17 mouse cellular contexts compared by ENCODE assay signal in the genomic region with DNA sequence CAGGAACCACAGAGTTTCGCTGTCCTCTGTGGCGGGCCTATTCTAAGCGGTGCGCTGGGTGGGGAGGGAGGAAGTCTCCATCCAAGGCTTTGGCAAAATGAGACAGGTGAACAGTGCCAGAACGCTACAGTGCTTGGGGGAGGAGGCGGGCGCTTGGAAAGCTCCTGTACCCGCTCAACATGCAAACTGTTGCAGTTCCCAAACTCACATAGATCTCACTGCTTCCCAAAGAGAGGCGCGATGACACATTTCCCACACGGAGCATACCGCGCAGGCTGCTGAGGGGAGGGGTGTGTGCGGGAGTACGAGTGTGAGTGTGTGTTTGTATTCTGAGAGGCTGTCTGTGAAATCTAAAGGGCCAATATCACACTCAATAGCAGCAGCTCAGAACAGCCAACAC.
DNase-seq lines count a peak whose midpoint lies in the region; ATAC-seq and TF ChIP-seq lines count a peak whose summit lies in the region.
"Had no signal": no experiment of that assay in that cellular context is flagged by ENCODE, and none has a peak within 500 bp of the region (broad histone marks: within the 10 kb centered on the region; RNA-seq: fewer than 3 reads in every experiment).

No protein-coding gene starts in this region.

- no peak for TF ChIP-seq CTCF in brain, embryonic 14.5 days (IDR thresholded peaks at IDR 0.05; ENCODE audit: borderline replicate concordance, extremely low read depth, insufficient read depth, insufficient read length)

- TF ChIP-seq POLR2A in brain, embryonic 14.5 days (IDR thresholded peaks at IDR 0.05; ENCODE audit: borderline replicate concordance, extremely low read depth, insufficient read depth, insufficient read length, poor library complexity, severe bottlenecking), result no peak

- no peak for DNase-seq in hindbrain, embryonic 10.5 days (ENCODE audit: low spot score)
- DNase-seq in hindbrain, embryonic 11.5 days (ENCODE audit: low spot score), result no peak
- peak; percentile 75 for DNase-seq in brain, embryonic 14.5 days (ENCODE audit: low read depth)
- DNase-seq in layer of hippocampus, adult 8-10 months (ENCODE audit: low spot score in 2 of 2), result peak; percentile 40 to 52
- peak; percentile 73 to 76 for DNase-seq in right cerebral cortex, postnatal 10 days (ENCODE audit: low spot score in 2 of 2)
- no peak for DNase-seq in spleen, postnatal 10 days (ENCODE audit: low spot score in 2 of 2)
- DNase-seq in lung, postnatal 36 days, result no peak
- DNase-seq: adrenal gland, adult 2 months; B cell, adult 2 months; cerebellum, adult 18-20 months; gastrocnemius, adult 2 months; kidney, postnatal 36 days; lung, postnatal 4 days; retina, postnatal 1 day had no signal

- peaks cover 34% of the 10 kb centered on the region for H3K4me1 ChIP-seq in hindbrain, embryonic 10.5 days (replicated peaks)
- H3K4me1 ChIP-seq in hindbrain, embryonic 11.5 days (replicated peaks; ENCODE audit: control insufficient read depth, insufficient read depth, low read length), result peaks cover 6% of the 10 kb centered on the region
- no peaks in the 10 kb centered on the region for H3K4me1 ChIP-seq in heart, embryonic 11.5 days (ENCODE audit: control insufficient read depth, insufficient read depth, low read length)

- no peaks in the 10 kb centered on the region for H3K36me3 ChIP-seq in hindbrain, embryonic 10.5 days
- H3K36me3 ChIP-seq in hindbrain, embryonic 11.5 days (ENCODE audit: control insufficient read depth, insufficient read depth, low read length), result no peaks in the 10 kb centered on the region
- no peaks in the 10 kb centered on the region for H3K36me3 ChIP-seq in heart, embryonic 11.5 days (ENCODE audit: control insufficient read depth, insufficient read depth, low read length)
- H3K36me3 ChIP-seq: heart, embryonic 10.5 days had no signal

- peak overlapping the region; percentile 90 for H3K27ac ChIP-seq in hindbrain, embryonic 10.5 days
- H3K27ac ChIP-seq in hindbrain, embryonic 11.5 days (ENCODE audit: low read depth, low read length), result no peak overlapping the region
- H3K27ac ChIP-seq in heart, embryonic 11.5 days (ENCODE audit: low read depth, low read length), result no peak overlapping the region
- H3K27ac ChIP-seq: gastrocnemius, adult 2 months; heart, embryonic 10.5 days had no signal

- 86% methylated on average over 15 of the region's 15 CpGs for WGBS in hindbrain, embryonic 10.5 days
- 85% methylated on average over 15 of the region's 15 CpGs for WGBS in hindbrain, embryonic 11.5 days
- WGBS in heart, embryonic 11.5 days (ENCODE audit: insufficient replicate concordance), result 64% methylated on average over 15 of the region's 15 CpGs

- no peak overlapping the region for H3K4me3 ChIP-seq in hindbrain, embryonic 10.5 days
- no peak overlapping the region for H3K4me3 ChIP-seq in hindbrain, embryonic 11.5 days (ENCODE audit: low read depth, low read length)
- H3K4me3 ChIP-seq in heart, embryonic 11.5 days (ENCODE audit: low read depth, low read length), result no peak overlapping the region
- H3K4me3 ChIP-seq: gastrocnemius, adult 2 months; heart, embryonic 10.5 days; myocyte had no signal

- ATAC-seq in hindbrain, embryonic 11.5 days (ENCODE audit: low FRiP score), result no peak
- no peak for ATAC-seq in heart, embryonic 11.5 days (replicated peaks; ENCODE audit: insufficient number of reproducible peaks, low FRiP score, low TSS enrichment)

- no peak overlapping the region for H3K4me2 ChIP-seq in hindbrain, embryonic 11.5 days (replicated peaks; ENCODE audit: low read depth, low read length)
- no peak overlapping the region for H3K4me2 ChIP-seq in heart, embryonic 11.5 days

- H3K9me3 ChIP-seq in hindbrain, embryonic 10.5 days, result no peaks in the 10 kb centered on the region; the same call in 1 of the 2 replicates
- H3K9me3 ChIP-seq in hindbrain, embryonic 11.5 days (ENCODE audit: control insufficient read depth, low read length), result no peaks in the 10 kb centered on the region
- H3K9me3 ChIP-seq in heart, embryonic 11.5 days (replicated peaks; ENCODE audit: control insufficient read depth, low read length), result no peaks in the 10 kb centered on the region
- H3K9me3 ChIP-seq: heart, embryonic 10.5 days had no signal

- no peak overlapping the region for H3K9ac ChIP-seq in hindbrain, embryonic 11.5 days (ENCODE audit: low read depth, low read length)
- no peak overlapping the region for H3K9ac ChIP-seq in heart, embryonic 11.5 days (ENCODE audit: low read depth, low read length)

- H3K27me3 ChIP-seq in hindbrain, embryonic 10.5 days (ENCODE audit: insufficient read depth, poor library complexity, severe bottlenecking), result peaks cover 42% of the 10 kb centered on the region
- no peaks in the 10 kb centered on the region for H3K27me3 ChIP-seq in hindbrain, embryonic 11.5 days (ENCODE audit: control insufficient read depth, insufficient read depth, low read length)
- no peaks in the 10 kb centered on the region for H3K27me3 ChIP-seq in heart, embryonic 11.5 days (ENCODE audit: control insufficient read depth, insufficient read depth, low read length)

Comparison
In these comparisons a context has a peak if more than half of its experiments do, and no peak if none do; other contexts are left out.
1. DNase-seq: peak in brain, embryonic 14.5 days (single experiment), layer of hippocampus, adult 8-10 months (2 of 2) and right cerebral cortex, postnatal 10 days (2 of 2); none in hindbrain, embryonic 10.5 days (single experiment), hindbrain, embryonic 11.5 days (single experiment), spleen, postnatal 10 days (0 of 2) and lung, postnatal 36 days (single experiment).